Mouse (Mus musculus) MEL-GATA-1-ER (cell line): ENCODE measurements at regions not wholly inside any gene's neighbourhood (a gene's known extent, or its start where the extent isn't known, plus 50 kb on each side); places are given as distances from the start of the nearest gene placed in this dataset.

Experiments
- DNase-seq: peaks from one replicate; pipeline ENCODE4 v3.0.0-alpha.2; 2012; ENCODE audit warnings: low read depth; ENCODE audit errors: extremely low read depth

DNA sequence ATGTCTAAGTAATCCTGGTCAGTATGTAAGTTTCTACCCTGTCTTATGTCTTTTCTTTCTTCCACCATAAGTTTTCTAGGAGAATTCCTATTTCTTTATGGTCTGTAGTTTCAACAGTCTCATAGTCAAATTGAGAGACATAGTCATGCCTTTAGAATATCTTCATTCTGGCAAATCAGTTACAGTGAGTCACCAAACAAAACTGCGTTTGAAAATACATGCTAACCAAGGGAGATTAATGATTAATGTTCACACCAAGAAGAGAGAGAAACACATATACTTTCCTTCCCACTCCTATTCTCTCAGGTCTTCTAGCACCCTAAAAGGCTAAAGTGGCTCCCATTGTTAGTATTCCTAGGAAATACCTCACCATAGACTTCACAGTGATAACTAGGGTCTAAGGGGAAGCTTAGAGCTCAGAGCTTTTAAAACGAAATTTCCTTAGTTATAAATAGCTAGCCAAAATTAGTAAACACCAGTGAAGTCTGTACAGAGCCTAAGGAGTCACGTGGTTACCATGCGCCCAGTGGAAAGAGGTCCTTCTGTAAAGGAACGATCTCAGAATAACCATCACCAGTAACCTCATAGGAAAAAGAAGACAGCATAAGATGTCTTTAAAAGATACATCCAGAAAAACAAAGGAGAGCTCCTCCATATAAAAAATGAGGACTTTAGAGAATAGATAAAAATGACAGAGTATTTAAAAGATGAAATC, 281.8 kb upstream of the Htr2a start:
- DNase-seq: no peak

DNA sequence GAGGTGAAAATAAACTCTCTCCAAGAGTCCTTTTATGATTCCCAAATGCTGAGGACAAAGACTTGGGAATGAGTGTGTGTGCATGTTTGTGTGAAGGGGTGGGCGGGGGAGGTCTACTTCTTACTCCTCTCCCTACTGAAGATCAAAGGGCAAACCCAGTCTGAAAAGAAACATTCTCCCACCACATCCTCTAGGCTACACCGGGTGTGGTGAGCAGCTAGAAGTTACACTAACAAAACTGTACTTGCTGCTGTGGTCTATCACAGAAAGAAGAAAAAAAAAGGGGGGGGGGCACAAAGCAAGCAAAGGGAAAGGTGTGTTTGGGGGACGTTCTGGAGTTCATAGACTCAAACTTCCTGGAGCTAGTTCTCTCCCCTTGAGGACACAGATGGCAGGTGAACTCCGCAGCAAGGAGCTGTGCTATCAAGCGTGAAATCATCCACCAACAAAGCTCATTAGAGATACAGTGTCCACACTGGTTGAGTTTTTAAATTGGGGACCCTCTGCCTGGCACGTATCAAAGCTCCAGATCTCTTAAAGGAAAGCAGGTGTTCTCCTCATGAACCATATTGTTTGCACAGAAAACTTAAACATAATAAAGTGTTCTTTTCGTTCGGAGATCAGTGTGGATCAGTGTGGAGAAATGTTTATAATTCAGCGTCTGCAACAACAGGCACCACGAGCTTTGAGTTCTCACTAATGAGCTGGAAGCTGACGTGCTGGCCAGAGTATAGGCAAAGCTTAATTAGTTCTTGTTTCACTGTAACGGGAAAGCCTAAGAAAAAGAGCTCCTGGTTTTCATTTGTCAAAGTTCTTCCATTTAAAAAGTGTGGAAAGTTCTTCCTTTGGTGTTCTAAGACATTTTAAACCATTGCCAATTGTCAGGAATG, 280.7 kb upstream of the Htr2a start:
- DNase-seq: no peak

DNA sequence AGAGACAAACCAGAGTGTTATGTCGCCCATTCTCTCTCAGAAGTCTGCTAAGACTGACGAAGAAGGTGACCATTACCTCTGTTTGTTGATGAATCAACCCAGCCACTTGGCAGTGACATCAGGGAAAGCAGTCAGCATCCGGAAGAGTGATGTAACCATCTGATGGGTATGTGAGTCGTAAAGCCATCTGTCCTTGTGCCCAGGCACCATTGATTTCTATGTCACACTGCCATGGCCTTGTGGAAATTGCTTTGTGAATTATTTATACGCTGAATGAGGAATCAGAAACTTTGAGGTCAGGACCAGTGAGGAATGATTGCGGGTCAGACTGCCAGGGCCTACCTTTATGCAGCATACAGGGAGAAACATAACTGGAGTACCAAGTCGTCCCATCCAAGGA, 256.2 kb upstream of the Htr2a start:
- no peak for DNase-seq

DNA sequence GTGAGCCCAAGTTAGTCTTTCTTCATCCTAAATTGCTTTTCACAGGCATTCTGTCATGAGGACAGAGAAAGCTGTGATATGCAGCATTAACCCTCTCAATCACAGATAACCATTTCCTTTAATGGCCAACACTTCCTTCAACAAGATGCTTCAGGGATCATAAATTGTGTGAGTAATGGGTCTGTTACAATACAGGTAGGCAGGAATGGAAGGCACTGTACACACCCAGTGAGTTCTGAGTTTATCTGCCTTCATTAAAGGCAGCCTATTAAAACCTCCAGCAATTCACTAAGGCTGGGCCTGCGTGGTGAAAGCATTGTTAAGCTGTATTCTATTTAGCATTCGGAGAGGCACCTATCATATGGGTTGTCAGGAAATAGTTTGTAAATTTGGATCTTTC, 248.2 kb upstream of the Htr2a start:
- DNase-seq: no peak

DNA sequence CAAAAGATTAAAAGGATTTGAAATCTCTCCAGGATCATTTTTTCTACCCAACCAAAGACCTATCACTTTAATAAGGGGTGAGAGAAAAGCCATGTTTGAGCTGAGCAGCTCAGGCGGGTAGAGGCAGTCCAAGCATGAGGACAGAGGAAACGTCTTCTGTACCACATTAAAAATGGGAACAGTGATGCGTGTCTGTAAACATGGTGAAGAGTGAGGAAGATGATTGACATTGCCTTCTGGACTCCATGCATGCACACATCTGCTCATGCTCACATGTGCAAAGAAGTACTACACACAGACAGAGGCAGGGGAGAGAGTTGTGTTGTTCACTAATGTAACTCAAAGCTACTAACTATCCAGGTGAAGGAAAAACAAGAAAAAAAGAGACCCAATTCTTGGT, 243.4 kb upstream of the Htr2a start:
- no peak for DNase-seq

DNA sequence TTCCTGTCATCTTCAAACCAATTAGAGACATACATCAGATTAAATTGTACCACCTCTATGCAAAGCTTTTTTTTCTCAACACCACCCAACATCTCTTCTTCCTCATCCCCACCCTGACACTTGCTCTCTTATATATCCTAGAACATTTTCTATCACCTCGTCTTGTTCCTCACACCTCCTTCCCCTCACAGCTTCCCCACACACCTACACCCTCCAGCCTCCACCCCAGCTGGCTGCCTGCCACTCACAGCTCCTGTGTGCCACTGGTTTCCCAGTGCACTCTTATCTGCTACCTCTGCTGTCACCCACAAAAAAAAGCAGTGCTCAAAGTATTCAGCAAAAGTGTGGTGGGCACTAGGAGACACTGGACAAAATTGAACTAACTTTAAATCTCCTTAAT, 231.2 kb upstream of the Htr2a start:
- DNase-seq: no peak

DNA sequence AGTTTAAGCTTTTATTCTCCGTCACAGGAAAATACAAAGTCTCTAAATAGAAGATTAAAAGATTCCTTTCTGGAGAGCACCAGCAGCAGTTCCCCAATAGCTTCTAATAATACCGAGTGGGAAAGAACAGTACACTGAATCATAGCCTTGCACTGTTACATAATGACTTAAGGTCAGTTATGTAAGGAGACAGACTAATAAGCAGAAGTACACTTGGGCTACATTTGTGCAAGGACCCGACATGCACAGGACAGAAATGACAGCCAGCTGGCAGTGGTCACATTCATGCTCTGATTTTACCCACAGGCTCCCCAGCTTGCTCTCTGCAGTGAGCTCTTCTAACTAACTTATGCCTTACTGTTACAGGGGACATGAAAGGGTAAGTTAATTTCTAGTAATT, 212.4 kb upstream of the Htr2a start:
- DNase-seq: no peak

DNA sequence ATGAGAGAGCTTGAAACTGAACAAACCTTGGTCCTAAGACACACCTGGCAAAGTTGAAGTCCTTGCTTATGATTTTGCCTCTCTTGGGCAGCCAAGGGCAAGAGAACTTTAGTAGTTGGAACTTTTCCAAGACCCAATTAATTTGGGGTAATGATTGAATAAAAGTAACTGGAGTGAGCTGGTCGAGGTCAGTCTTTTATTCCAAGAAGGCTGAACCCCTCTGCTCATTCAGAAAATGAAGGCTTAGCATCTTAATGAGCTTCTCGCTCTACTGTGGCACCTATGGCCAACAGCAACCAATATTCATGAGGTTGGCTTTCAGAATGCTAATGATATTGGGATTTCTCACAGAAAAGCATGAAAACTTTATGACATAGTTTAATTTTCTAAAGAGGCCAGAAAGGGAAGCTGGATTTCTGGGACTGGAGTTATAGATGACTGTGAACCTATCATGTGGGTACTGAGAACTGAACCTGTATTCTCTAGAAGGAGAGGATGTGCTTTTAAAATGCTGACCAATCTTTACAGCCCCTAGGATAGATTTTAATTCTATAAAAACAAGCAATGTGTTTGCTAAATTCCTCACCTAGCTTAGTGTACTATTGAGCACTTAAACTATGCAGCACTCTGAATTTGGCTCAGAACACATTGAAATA, 176.5 kb upstream of the Htr2a start:
- no peak for DNase-seq

DNA sequence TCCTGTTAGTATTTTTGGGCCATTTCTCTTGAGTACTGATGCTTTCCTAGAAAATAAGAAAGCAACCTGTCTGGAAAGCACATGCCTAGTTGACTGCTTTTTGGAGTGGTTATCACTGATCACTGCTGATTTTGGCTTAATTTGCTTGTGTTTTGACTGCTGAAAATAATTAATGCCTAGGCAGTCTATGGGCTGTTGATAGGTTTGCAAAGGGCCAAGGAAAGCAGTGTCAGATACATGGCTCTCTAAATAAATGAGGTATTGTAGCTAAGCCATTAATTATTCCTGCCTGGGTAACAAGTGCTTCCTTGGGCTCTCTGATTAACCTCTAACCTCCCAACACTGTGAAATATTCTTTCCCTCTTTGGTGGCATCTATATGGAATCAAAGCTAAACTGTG, 145.1 kb upstream of the Htr2a start:
- DNase-seq: no peak

DNA sequence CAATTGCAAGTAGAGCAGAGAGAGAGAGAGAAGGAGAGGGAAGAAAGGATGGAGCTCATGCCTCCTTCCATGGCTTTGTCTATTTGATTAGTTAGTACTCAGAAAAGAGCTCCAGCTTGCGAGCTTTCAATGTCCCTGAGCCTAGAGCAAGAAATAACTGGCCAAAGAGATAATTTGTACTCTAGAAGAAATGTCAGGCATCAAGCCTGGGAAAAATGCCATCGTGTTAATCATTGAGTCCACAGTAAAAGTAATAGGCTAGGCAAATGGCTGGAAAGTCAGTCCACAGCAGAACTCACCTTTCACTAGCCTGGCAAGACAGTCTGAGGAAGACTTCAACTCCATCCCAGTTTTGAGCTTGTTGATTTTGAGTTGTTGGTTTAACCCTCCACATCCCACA, 129.1 kb upstream of the Htr2a start:
- DNase-seq: no peak

DNA sequence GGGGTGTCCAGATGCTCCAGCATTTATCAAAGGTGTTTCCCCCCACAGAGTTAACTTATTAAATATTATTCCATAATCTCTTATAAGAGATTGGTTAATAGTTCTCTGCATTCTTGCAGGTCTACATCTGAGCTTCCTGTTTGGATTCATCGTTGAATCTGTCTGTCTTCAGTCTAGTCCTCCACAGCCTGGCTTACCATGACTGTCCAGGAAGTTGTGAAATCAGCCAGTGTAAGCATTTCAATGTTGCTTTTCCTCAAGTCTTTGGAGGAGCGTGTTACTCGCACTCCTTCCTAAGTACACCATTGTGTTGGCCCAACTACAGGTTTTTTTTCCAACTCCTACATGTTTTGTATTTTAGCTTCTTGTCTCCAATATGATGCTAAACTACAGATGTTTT, 124.2 kb upstream of the Htr2a start:
- DNase-seq: no peak

DNA sequence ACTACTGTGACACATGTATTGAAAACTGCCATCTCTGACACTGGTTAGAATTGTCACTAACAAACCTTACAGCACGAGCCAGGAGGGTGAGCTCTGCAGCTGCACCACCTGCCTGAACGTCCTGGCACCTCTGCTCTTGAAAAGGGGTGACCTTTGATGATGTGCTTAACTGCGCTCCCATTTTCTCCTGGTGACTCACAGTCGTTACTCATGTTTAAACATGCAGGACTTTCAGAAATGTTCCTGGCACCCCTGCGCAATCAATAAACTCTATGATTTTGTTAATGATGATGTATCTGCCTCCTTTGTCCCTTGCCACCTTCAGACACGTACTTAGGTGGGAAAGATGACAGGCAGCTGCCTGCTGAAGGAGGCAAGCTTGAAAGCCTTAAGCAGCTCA, 121.1 kb upstream of the Htr2a start:
- DNase-seq: no peak

DNA sequence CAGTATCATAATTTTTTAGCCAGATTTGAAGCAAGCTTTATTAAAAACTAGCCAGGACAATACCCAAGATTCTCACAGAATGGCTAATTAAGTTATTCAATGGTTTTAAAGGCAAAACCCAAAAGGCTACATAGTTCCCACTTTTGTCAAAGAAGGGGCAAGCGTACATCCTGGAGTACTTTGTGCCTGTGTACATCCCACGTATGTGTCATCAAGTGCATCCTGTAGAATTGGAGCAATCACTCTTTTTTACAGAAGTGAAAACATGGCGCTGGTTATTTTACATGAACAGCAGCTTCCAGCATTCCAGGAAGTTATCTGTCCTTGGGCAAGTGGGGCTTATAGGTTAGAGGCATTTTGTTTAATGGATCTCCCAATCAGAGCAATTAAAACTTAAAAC, 119.0 kb upstream of the Htr2a start:
- DNase-seq: no peak

DNA sequence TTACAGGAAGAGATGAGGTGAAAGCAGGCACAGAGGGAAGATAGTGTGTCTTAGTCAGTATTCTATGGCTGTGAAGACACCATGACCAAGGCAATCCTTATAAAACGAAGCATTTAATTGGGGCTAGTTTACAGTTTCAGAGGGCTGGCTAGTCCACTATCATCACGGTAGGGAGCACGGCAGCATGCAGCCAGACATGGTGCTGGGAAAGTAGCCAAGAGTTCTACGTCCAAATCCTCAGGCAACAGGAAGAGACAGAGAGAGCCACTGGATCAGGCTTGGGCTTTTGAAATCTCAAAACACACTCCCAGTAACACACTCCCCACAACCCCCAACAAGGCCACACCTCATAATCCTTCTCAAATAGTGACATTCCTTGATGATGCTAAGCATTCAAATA, 113.4 kb upstream of the Htr2a start:
- DNase-seq: no peak

DNA sequence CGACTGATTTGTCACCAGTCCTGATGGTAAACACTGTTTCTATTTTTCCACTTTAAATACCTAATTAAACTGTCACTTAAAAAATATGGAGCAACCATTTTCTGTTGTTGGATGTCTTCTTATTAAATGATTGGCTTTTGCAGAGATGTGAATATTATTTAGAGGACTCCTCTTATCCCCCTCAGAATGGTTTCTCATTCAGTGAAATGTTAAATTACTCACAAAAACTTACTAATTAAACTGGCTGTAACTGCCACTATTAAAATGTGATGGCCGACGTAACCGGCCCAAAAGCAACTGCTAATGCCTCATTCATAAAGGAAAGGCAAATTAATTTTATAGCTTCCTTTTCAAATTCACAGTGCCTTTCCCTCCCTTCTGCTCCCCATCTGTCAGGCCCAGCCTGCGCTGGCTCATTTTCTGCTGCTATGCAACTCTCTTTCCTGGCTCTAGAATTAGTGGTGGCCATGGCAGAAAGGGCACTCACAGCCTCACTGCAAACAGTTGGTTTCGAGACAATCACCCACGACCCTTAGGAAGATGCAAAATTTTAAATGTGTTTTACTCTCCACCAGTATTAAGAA, 111.2 kb upstream of the Htr2a start:
- no peak for DNase-seq

DNA sequence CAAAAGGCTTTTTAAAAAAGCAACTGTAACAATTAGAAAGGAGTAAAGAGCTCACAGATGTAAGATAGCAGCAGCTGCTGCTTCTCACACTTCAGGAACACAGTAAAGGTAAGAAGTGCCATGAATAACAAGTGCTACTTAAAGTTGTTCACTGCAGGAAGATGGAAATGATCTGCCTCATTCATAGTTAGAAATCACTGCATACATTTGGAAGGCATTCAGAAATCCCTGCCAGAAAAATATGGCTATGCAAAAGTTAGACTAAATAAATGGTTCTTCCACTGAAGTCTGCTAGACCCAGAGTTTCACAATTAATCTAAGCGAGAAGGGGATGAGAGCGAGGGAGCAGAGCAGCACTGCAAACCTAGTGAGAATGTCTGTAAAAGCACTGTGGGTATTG, 102.5 kb upstream of the Htr2a start:
- no peak for DNase-seq

DNA sequence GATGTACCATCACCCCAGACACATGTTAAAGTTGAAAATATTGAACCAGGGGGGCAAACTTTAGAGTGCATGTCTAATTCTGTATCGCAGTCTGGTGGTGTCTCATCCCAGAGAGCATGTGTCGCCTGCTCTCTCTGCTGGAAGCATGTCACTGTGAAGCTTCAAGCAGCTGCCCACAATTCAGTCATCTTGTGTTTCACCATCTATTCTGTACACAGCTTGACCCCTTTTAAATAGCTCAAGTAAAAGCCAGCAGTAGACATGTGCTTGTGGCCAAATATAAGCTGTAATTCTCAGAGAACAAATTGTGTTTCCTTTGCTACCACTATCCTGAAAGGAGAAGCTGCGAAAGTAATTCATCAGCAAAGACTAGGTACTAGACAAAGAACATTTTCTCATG, 96.6 kb upstream of the Htr2a start:
- DNase-seq: no peak

DNA sequence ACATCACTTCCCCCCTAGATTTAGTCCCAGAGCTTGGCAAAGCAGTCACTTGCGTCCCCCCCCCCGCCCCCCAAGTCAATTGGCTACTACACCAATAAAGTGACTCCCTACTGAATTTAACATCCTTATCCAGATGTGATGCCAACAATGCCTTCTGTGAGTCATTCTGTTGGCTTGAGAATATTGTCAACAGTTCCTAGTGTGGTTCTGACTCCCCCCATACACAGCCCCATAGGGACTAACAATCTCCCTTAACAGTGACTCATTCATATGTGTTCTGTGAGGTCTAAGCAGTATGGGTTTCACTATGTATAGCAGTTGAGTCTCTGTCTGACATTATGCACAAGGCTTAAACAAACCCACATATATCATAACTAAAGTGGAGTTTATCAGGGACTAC, 89.5 kb upstream of the Htr2a start:
- DNase-seq: no peak

DNA sequence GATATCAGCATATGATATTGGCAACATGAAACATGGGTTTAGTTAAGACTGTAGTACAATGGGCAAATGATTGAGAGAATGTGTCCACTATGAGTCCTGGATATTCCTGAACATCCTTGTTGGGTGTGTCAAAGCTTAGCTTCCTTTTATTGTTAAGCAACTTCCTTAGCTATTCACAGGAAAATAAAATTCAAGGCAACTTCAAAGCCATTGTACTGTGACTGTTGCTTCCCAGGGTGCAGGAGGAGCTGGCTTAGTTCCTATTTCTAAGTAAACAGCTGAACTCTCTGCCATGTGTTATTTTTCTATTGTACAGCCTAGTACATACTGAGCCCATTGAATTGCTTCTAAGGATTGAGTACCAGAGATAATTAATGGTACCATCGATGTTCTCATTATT, 87.0 kb upstream of the Htr2a start:
- DNase-seq: no peak

DNA sequence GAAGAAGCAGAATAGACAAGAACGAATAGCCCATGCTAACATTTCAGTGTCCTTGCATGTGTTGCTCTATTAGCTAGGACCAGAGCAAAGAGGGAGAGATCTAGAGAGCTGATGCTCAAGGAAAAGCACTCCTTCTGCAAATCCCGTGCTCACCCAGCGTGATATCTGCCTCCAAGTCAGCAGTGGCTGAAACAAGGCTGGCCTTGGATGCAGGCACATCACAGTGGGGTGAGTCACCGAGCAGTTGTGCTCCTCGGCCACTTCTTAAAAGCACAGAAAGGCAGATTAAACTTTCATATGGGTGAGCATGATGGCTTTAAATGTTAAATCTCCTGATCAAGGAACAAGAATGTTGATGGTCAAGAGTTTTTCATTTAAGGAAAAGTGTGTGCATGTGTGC, 82.3 kb upstream of the Htr2a start:
- no peak for DNase-seq
